20 mouse cellular contexts compared by ENCODE assay signal in the genomic region with DNA sequence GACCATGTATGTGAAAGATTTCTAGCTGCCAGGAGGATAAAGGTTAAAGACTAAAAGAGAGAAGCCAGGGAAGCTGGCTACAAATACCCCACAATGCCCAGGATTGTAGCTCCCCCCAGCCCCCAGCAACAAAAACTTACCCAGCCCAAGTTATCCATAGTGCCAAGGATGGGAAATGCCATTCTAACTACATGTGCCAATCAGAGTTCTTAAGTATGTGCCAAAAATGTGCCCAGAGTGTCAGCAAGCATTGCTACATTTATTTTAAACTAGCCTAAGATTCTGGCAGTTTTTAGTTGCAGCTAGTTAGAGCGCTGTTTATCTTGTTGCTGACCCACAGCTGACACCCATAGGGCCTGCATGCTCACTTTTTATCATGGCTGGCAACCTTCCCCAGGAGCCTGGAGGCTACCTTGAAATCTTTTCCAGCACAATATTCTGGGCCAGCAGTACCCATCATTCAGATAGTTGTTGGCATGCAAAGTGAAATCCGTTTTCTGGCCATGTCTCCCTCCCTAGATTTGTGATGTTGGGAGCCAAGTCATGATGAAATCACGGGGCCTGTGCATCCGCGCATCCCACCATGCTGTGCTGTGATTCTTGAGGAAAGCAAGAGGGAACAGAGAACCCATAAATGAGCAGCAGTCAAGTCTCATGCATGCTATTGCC. TPM values are rescaled to one million over a fixed set of nuclear protein-coding genes. Genes with fewer than 3 reads are reported as not detected.
A peak's percentile ranks its signal among the peaks of the same experiment; 100 is the strongest.
DNase-seq lines count a peak whose midpoint lies in the region; ATAC-seq and TF ChIP-seq lines count a peak whose summit lies in the region.
"Had no signal": no experiment of that assay in that cellular context is flagged by ENCODE, and none has a peak within 500 bp of the region (broad histone marks: within the 10 kb centered on the region; RNA-seq: fewer than 3 reads in every experiment).

No protein-coding gene starts in this region.

- no peaks in the 10 kb centered on the region for H3K36me3 ChIP-seq in hindbrain, postnatal 0 days (ENCODE audit: insufficient read depth, low read length)
- H3K36me3 ChIP-seq in hindbrain, embryonic 11.5 days (ENCODE audit: control insufficient read depth, insufficient read depth, low read length) = no peaks in the 10 kb centered on the region
- H3K36me3 ChIP-seq: heart, embryonic 13.5 days; limb, embryonic 13.5 days; liver, embryonic 15.5 days had no signal

- H3K4me3 ChIP-seq in hindbrain, postnatal 0 days (ENCODE audit: low read length) = no peak overlapping the region
- H3K4me3 ChIP-seq in hindbrain, embryonic 11.5 days (ENCODE audit: low read depth, low read length) = no peak overlapping the region
- H3K4me3 ChIP-seq: erythroblast, embryonic 14.5 days; heart, embryonic 13.5 days; left cerebral cortex, adult 2 months; limb, embryonic 13.5 days; liver, embryonic 15.5 days had no signal

- TF ChIP-seq CTCF in hindbrain, postnatal 0 days (IDR thresholded peaks at IDR 0.05; ENCODE audit: low read depth) = no peak
- TF ChIP-seq CTCF in brain, embryonic 14.5 days (IDR thresholded peaks at IDR 0.05; ENCODE audit: borderline replicate concordance, extremely low read depth, insufficient read depth, insufficient read length) = no peak

- H3K4me2 ChIP-seq in hindbrain, postnatal 0 days (ENCODE audit: low read depth, low read length) = no peak overlapping the region
- no peak overlapping the region for H3K4me2 ChIP-seq in hindbrain, embryonic 11.5 days (replicated peaks; ENCODE audit: low read depth, low read length)
- H3K4me2 ChIP-seq: heart, embryonic 13.5 days; limb, embryonic 13.5 days; liver, embryonic 15.5 days had no signal

- no peaks in the 10 kb centered on the region for H3K4me1 ChIP-seq in hindbrain, postnatal 0 days (ENCODE audit: insufficient read depth, low read length)
- no peaks in the 10 kb centered on the region for H3K4me1 ChIP-seq in hindbrain, embryonic 11.5 days (replicated peaks; ENCODE audit: control insufficient read depth, insufficient read depth, low read length)
- H3K4me1 ChIP-seq: liver, embryonic 15.5 days had no signal

- H3K9me3 ChIP-seq in hindbrain, postnatal 0 days (ENCODE audit: low read length) = no peaks in the 10 kb centered on the region
- H3K9me3 ChIP-seq in hindbrain, embryonic 11.5 days (ENCODE audit: control insufficient read depth, low read length) = no peaks in the 10 kb centered on the region
- H3K9me3 ChIP-seq: heart, embryonic 13.5 days; limb, embryonic 13.5 days; liver, embryonic 15.5 days had no signal

- DNase-seq in cerebellum, postnatal 25 days = peak; percentile 32 to 51
- DNase-seq in cerebellum, adult 11-12 months = no peak
- DNase-seq in hindbrain, postnatal 0 days (ENCODE audit: low spot score) = peak; percentile 14
- no peak for DNase-seq in hindbrain, embryonic 11.5 days (ENCODE audit: low spot score)
- peak; percentile 19 for DNase-seq in Muller cell, postnatal 12 days (ENCODE audit: inconsistent ontology term)
- DNase-seq in brain, embryonic 14.5 days (ENCODE audit: low read depth) = peak; percentile 70
- DNase-seq in embryo, embryonic 9.5 days (ENCODE audit: extremely low spot score) = no peak
- DNase-seq: cerebellum, adult 8-10 months; embryo, embryonic 11 days; midbrain, embryonic 14.5 days; right cerebral cortex, postnatal 4 days; thymus, postnatal 4 days had no signal

- 57% methylated on average over 5 of the region's 5 CpGs for WGBS in hindbrain, postnatal 0 days
- WGBS in hindbrain, embryonic 11.5 days = 92% methylated on average over 5 of the region's 5 CpGs

- no peak overlapping the region for H3K9ac ChIP-seq in hindbrain, postnatal 0 days (replicated peaks; ENCODE audit: low read length)
- H3K9ac ChIP-seq in hindbrain, embryonic 11.5 days (ENCODE audit: low read depth, low read length) = no peak overlapping the region
- H3K9ac ChIP-seq: heart, embryonic 13.5 days; limb, embryonic 13.5 days; liver, embryonic 15.5 days had no signal

- H3K27me3 ChIP-seq in hindbrain, postnatal 0 days (ENCODE audit: insufficient read depth, low read length) = no peaks in the 10 kb centered on the region
- H3K27me3 ChIP-seq in hindbrain, embryonic 11.5 days (ENCODE audit: control insufficient read depth, insufficient read depth, low read length) = no peaks in the 10 kb centered on the region
- H3K27me3 ChIP-seq: heart, embryonic 13.5 days; limb, embryonic 13.5 days; liver, embryonic 15.5 days had no signal

- ATAC-seq in hindbrain, postnatal 0 days = no peak
- ATAC-seq in hindbrain, embryonic 11.5 days (ENCODE audit: low FRiP score) = no peak
- ATAC-seq: intestine, embryonic 16.5 days had no signal

- no peak for TF ChIP-seq POLR2A in brain, embryonic 14.5 days (IDR thresholded peaks at IDR 0.05; ENCODE audit: borderline replicate concordance, extremely low read depth, insufficient read depth, insufficient read length, poor library complexity, severe bottlenecking)

- H3K27ac ChIP-seq in hindbrain, postnatal 0 days = no peak overlapping the region
- no peak overlapping the region for H3K27ac ChIP-seq in hindbrain, embryonic 11.5 days (ENCODE audit: low read depth, low read length)
- H3K27ac ChIP-seq: heart, embryonic 13.5 days; left cerebral cortex, adult 2 months; limb, embryonic 13.5 days; liver, embryonic 15.5 days had no signal

RNA-seq across cellular contexts. Expression of a gene that starts 33.2 kb away (rescaled TPM):
- not detected in 2 replicates for total RNA-seq in hindbrain, postnatal 0 days (2014; rRNA removed)
- 0.05 TPM in 1 of 2 replicates, not detected in the other for polyA plus RNA-seq in hindbrain, postnatal 0 days (2015; fragmentation: Nextera tagmentation; extraction: Ambion mirVana)
- polyA plus RNA-seq in hindbrain, embryonic 11.5 days (2014; fragmentation: Nextera tagmentation; extraction: Ambion mirVana) = 0.08 and 0.19 TPM in 2 replicates
- polyA plus RNA-seq in brain, embryonic 14.5 days (2012; rRNA removed) = 0.05 TPM in 1 of 2 replicates, not detected in the other
- total RNA-seq: hematopoietic stem cell, adult 5-6 weeks; layer of hippocampus, adult 18-20 months had no signal
- polyA plus RNA-seq: erythroblast, embryonic 14.5 days; liver, embryonic 15.5 days; midbrain, embryonic 14.5 days had no signal

Comparison
In these comparisons a context has a peak if more than half of its experiments do, and no peak if none do; other contexts are left out.
1. DNase-seq: peak in cerebellum, postnatal 25 days (2 of 2), hindbrain, postnatal 0 days (single experiment), Muller cell, postnatal 12 days (single experiment) and brain, embryonic 14.5 days (single experiment); none in cerebellum, adult 11-12 months (single experiment), hindbrain, embryonic 11.5 days (single experiment) and embryo, embryonic 9.5 days (single experiment).